Mouse (Mus musculus) layer of hippocampus, adult 2 months (tissue): Measurements from ENCODE around the gene Acly. TPM values are rescaled to one million over a fixed set of nuclear protein-coding genes. Genes with fewer than 3 reads are reported as not detected.

ENCODE experiments used
- DNase-seq, 2 experiments: peaks; one replicate each; pipeline ENCODE4 v3.0.0; 2022; ENCODE audit warnings: low spot score in 2 of 2
- H3K27ac ChIP-seq: fragments of 200-600 bp; 2 replicates; pipeline ENCODE4 v1.8.1; 2022
- H3K4me3 ChIP-seq: fragments of 200-600 bp; 2 replicates; pipeline ENCODE4 v1.8.1; 2022; ENCODE audit warnings: mild to moderate bottlenecking
- CTCF ChIP-seq: fragments of 200-600 bp; conservative IDR thresholded peaks from 2 replicates; pipeline ENCODE4 v1.8.1; 2022; ENCODE audit warnings: antibody characterized with exemption, mild to moderate bottlenecking, moderate library complexity
- total RNA-seq, 2 experiments: library from RNA; stranded (reverse); gene quantifications; 2 replicates each; pipeline ENCODE4 v1.2.3; 2021

The Acly gene
- total RNA-seq, 2 experiments from 2014 or later, result 103 to 117 TPM

- TF ChIP-seq CTCF, result no peak
- Histone ChIP-seq H3K4me3 (no peak overlapping the region), H3K27ac (no peak overlapping the region)
- no peak for DNase-seq
Observed at GRCm38 (mm10) chr11:100484461-100484860, 43.3 kb downstream of the Acly start.

GRCm38 (mm10) chr11:100479152-100479551 lies 48.6 kb downstream of the Acly start:
- Histone ChIP-seq H3K4me3 (no peak overlapping the region), H3K27ac (no peak overlapping the region)
- TF ChIP-seq CTCF, result no peak
- no peak for DNase-seq

- H3K27ac ChIP-seq, result no peak overlapping the region
- TF ChIP-seq CTCF, result no peak
- no peak for DNase-seq
Observed at GRCm38 (mm10) chr11:100476281-100476680, 51.5 kb downstream of the Acly start.

GRCm38 (mm10) chr11:100472935-100473295 lies 54.9 kb downstream of the Acly start:
- peak overlapping the region; percentile 77 for H3K4me3 ChIP-seq
- H3K27ac ChIP-seq, result peak overlapping the region; percentile 97
- DNase-seq, result no peak
- TF ChIP-seq CTCF, result peak; percentile 1; the same call in 1 of the 2 replicates

More at GRCm38 (mm10) chr11:100476281-100476680, 51.5 kb downstream of the Acly start:
- no peak overlapping the region for H3K4me3 ChIP-seq

GRCm38 (mm10) chr11:100472197-100472934 lies 55.4 kb downstream of the Acly start, which contains the start of gene Klhl11:
TSS of gene Klhl11 (minus strand) at chr11:100472741.
- DNase-seq, result peak; percentile 88 to 91
- H3K27ac ChIP-seq, result peak within 1 kb of the TSS; percentile 97
- TF ChIP-seq CTCF, result peak; percentile 88
- peak within 1 kb of the TSS; percentile 77 for H3K4me3 ChIP-seq

GRCm38 (mm10) chr11:100471352-100472196 lies 56.2 kb downstream of the Acly start:
- H3K4me3 ChIP-seq, result peak overlapping the region; percentile 77
- DNase-seq, result no peak
- H3K27ac ChIP-seq, result peak overlapping the region; percentile 97
- no peak for TF ChIP-seq CTCF

- no peak overlapping the region for H3K27ac ChIP-seq
- no peak for TF ChIP-seq CTCF
- H3K4me3 ChIP-seq, result no peak overlapping the region
Observed at GRCm38 (mm10) chr11:100465833-100466232, 62.0 kb downstream of the Acly start.

GRCm38 (mm10) chr11:100465229-100465792 lies 62.5 kb downstream of the Acly start:
- no peak for DNase-seq
- H3K4me3 ChIP-seq, result no peak overlapping the region
- no peak for TF ChIP-seq CTCF
- no peak overlapping the region for H3K27ac ChIP-seq

More at GRCm38 (mm10) chr11:100465833-100466232, 62.0 kb downstream of the Acly start:
- DNase-seq, result no peak

- Histone ChIP-seq H3K4me3 (peak overlapping the region; percentile 11; the same call in 1 of the 2 replicates), H3K27ac (peak overlapping the region; percentile 74)
- no peak for TF ChIP-seq CTCF
- peak; percentile 55 to 74 for DNase-seq
Observed at GRCm38 (mm10) chr11:100462699-100463098, 65.1 kb downstream of the Acly start.

- H3K27ac ChIP-seq, result no peak overlapping the region
- no peak for TF ChIP-seq CTCF
Observed at GRCm38 (mm10) chr11:100457711-100458110, 70.1 kb downstream of the Acly start.

GRCm38 (mm10) chr11:100457247-100457646 lies 70.6 kb downstream of the Acly start:
- no peak overlapping the region for H3K4me3 ChIP-seq
- no peak for TF ChIP-seq CTCF
- H3K27ac ChIP-seq, result no peak overlapping the region
- DNase-seq, result no peak

More at GRCm38 (mm10) chr11:100457711-100458110, 70.1 kb downstream of the Acly start:
- no peak for DNase-seq
- no peak overlapping the region for H3K4me3 ChIP-seq

GRCm38 (mm10) chr11:100442625-100443024 lies 85.2 kb downstream of the Acly start:
- no peak overlapping the region for H3K4me3 ChIP-seq

GRCm38 (mm10) chr11:100441797-100442196 lies 86.0 kb downstream of the Acly start, which contains the start of the genes Nt5c3b and Klhl10:
TSS of gene Nt5c3b (minus strand) at chr11:100441808.
TSS of gene Klhl10 (plus strand) at chr11:100441917.
- TF ChIP-seq CTCF, result no peak
- H3K27ac ChIP-seq, result peak within 1 kb of the TSS; percentile 95
- peak within 1 kb of the TSS; percentile 83 for H3K4me3 ChIP-seq
- DNase-seq, result no peak

More at GRCm38 (mm10) chr11:100442625-100443024, 85.2 kb downstream of the Acly start:
- H3K27ac ChIP-seq, result no peak overlapping the region
- no peak for TF ChIP-seq CTCF
- no peak for DNase-seq
